Mouse (Mus musculus): ENCODE results near the gene Birc2. TPM values are rescaled to one million over a fixed set of nuclear protein-coding genes. Genes with fewer than 3 reads are reported as not detected.
A peak's percentile ranks its signal among the peaks of the same experiment; 100 is the strongest.

Birc2 gene
- polyA plus RNA-seq, 1 experiment from 2014 or later: 45.9 TPM

- DNase-seq (ENCODE audit: low spot score) (no peak), ATAC-seq (replicated peaks; ENCODE audit: insufficient number of reproducible peaks, low FRiP score, low TSS enrichment, low read depth) (no peak)
- Histone ChIP-seq H3K27me3 (ENCODE audit: control insufficient read depth, insufficient read depth, low read length) (no peaks in the 10 kb centered on the region), H3K9me3 (replicated peaks; ENCODE audit: control insufficient read depth, low read length) (no peaks in the 10 kb centered on the region), H3K4me3 (ENCODE audit: low read depth, low read length) (no peak overlapping the region), H3K4me1 (ENCODE audit: control insufficient read depth, insufficient read depth, low read length) (no peaks in the 10 kb centered on the region), H3K36me3 (replicated peaks; ENCODE audit: control insufficient read depth, insufficient read depth, low read depth, low read length) (no peaks in the 10 kb centered on the region), H3K4me2 (ENCODE audit: low read depth, low read length) (no peak overlapping the region), H3K27ac (replicated peaks; ENCODE audit: low read depth, low read length) (no peak overlapping the region), H3K9ac (replicated peaks; ENCODE audit: low read length) (no peak overlapping the region)
- 83% methylated on average over 7 of the region's 7 CpGs for WGBS
These were observed 50.8 kb downstream of the Birc2 start for GRCm38 (mm10) chr9:7786086-7786485.

- Histone ChIP-seq H3K9ac (replicated peaks; ENCODE audit: low read length) (no peak overlapping the region), H3K36me3 (replicated peaks; ENCODE audit: control insufficient read depth, insufficient read depth, low read depth, low read length) (no peaks in the 10 kb centered on the region), H3K27me3 (ENCODE audit: control insufficient read depth, insufficient read depth, low read length) (no peaks in the 10 kb centered on the region), H3K4me2 (ENCODE audit: low read depth, low read length) (no peak overlapping the region), H3K4me3 (ENCODE audit: low read depth, low read length) (no peak overlapping the region), H3K27ac (replicated peaks; ENCODE audit: low read depth, low read length) (no peak overlapping the region; the same call in 1 of the 2 replicates), H3K9me3 (replicated peaks; ENCODE audit: control insufficient read depth, low read length) (no peaks in the 10 kb centered on the region), H3K4me1 (ENCODE audit: control insufficient read depth, insufficient read depth, low read length) (no peaks in the 10 kb centered on the region)
- WGBS: 78% methylated on average over 3 of the region's 3 CpGs
- DNase-seq (ENCODE audit: low spot score): no peak
- ATAC-seq (replicated peaks; ENCODE audit: insufficient number of reproducible peaks, low FRiP score, low TSS enrichment, low read depth): no peak
These were observed 51.5 kb downstream of the Birc2 start for GRCm38 (mm10) chr9:7785396-7785795.

- Histone ChIP-seq H3K4me2 (ENCODE audit: low read depth, low read length) (no peak overlapping the region), H3K27me3 (ENCODE audit: control insufficient read depth, insufficient read depth, low read length) (no peaks in the 10 kb centered on the region), H3K36me3 (replicated peaks; ENCODE audit: control insufficient read depth, insufficient read depth, low read depth, low read length) (no peaks in the 10 kb centered on the region), H3K27ac (replicated peaks; ENCODE audit: low read depth, low read length) (no peak overlapping the region), H3K4me3 (ENCODE audit: low read depth, low read length) (no peak overlapping the region), H3K9ac (replicated peaks; ENCODE audit: low read length) (no peak overlapping the region), H3K4me1 (ENCODE audit: control insufficient read depth, insufficient read depth, low read length) (no peaks in the 10 kb centered on the region), H3K9me3 (replicated peaks; ENCODE audit: control insufficient read depth, low read length) (no peaks in the 10 kb centered on the region)
- ATAC-seq (replicated peaks; ENCODE audit: insufficient number of reproducible peaks, low FRiP score, low TSS enrichment, low read depth) (peak; percentile 59), DNase-seq (ENCODE audit: low spot score) (peak; percentile 54)
- 8% methylated on average over 1 of the region's 1 CpGs for WGBS
These were observed 52.2 kb downstream of the Birc2 start for GRCm38 (mm10) chr9:7784615-7785012.

GRCm38 (mm10) chr9:7783823-7784614 lies 52.8 kb downstream of the Birc2 start:
- peak; percentile 20; the same call in 1 of the 2 replicates for ATAC-seq (replicated peaks; ENCODE audit: insufficient number of reproducible peaks, low FRiP score, low TSS enrichment, low read depth)
- H3K27ac ChIP-seq (replicated peaks; ENCODE audit: low read depth, low read length): no peak overlapping the region

GRCm38 (mm10) chr9:7780250-7781150 lies 56.4 kb downstream of the Birc2 start:
- no peak overlapping the region for H3K4me2 ChIP-seq (ENCODE audit: low read depth, low read length)
- no peak overlapping the region for H3K4me3 ChIP-seq (ENCODE audit: low read depth, low read length)
- no peaks in the 10 kb centered on the region for H3K9me3 ChIP-seq (replicated peaks; ENCODE audit: control insufficient read depth, low read length)
- no peaks in the 10 kb centered on the region for H3K27me3 ChIP-seq (ENCODE audit: control insufficient read depth, insufficient read depth, low read length)
- no peaks in the 10 kb centered on the region for H3K36me3 ChIP-seq (replicated peaks; ENCODE audit: control insufficient read depth, insufficient read depth, low read depth, low read length)
- no peaks in the 10 kb centered on the region for H3K4me1 ChIP-seq (ENCODE audit: control insufficient read depth, insufficient read depth, low read length)
- DNase-seq (ENCODE audit: low spot score) (no peak), ATAC-seq (replicated peaks; ENCODE audit: insufficient number of reproducible peaks, low FRiP score, low TSS enrichment, low read depth) (no peak)
- WGBS: 91% methylated on average over 8 of the region's 8 CpGs
- H3K9ac ChIP-seq (replicated peaks; ENCODE audit: low read length): no peak overlapping the region
- H3K27ac ChIP-seq (replicated peaks; ENCODE audit: low read depth, low read length): no peak overlapping the region

More at GRCm38 (mm10) chr9:7783823-7784614, 52.8 kb downstream of the Birc2 start:
- H3K4me3 ChIP-seq (ENCODE audit: low read depth, low read length): no peak overlapping the region
- WGBS: 74% methylated on average over 15 of the region's 15 CpGs
- H3K9ac ChIP-seq (replicated peaks; ENCODE audit: low read length): no peak overlapping the region
- H3K27me3 ChIP-seq (ENCODE audit: control insufficient read depth, insufficient read depth, low read length): no peaks in the 10 kb centered on the region
- no peaks in the 10 kb centered on the region for H3K36me3 ChIP-seq (replicated peaks; ENCODE audit: control insufficient read depth, insufficient read depth, low read depth, low read length)
- H3K4me1 ChIP-seq (ENCODE audit: control insufficient read depth, insufficient read depth, low read length): no peaks in the 10 kb centered on the region
- H3K9me3 ChIP-seq (replicated peaks; ENCODE audit: control insufficient read depth, low read length): no peaks in the 10 kb centered on the region
- H3K4me2 ChIP-seq (ENCODE audit: low read depth, low read length): no peak overlapping the region
- no peak for DNase-seq (ENCODE audit: low spot score)

- ATAC-seq (replicated peaks; ENCODE audit: insufficient number of reproducible peaks, low FRiP score, low TSS enrichment, low read depth): no peak
- H3K36me3 ChIP-seq (replicated peaks; ENCODE audit: control insufficient read depth, insufficient read depth, low read depth, low read length): no peaks in the 10 kb centered on the region
- no peaks in the 10 kb centered on the region for H3K4me1 ChIP-seq (ENCODE audit: control insufficient read depth, insufficient read depth, low read length)
- no peak overlapping the region for H3K4me3 ChIP-seq (ENCODE audit: low read depth, low read length)
- H3K27ac ChIP-seq (replicated peaks; ENCODE audit: low read depth, low read length): no peak overlapping the region
- no peak overlapping the region for H3K9ac ChIP-seq (replicated peaks; ENCODE audit: low read length)
- WGBS: 90% methylated on average over 4 of the region's 4 CpGs
- H3K27me3 ChIP-seq (ENCODE audit: control insufficient read depth, insufficient read depth, low read length): no peaks in the 10 kb centered on the region
- no peak overlapping the region for H3K4me2 ChIP-seq (ENCODE audit: low read depth, low read length)
- H3K9me3 ChIP-seq (replicated peaks; ENCODE audit: control insufficient read depth, low read length): no peaks in the 10 kb centered on the region
- no peak for DNase-seq (ENCODE audit: low spot score)
These were observed 57.1 kb downstream of the Birc2 start for GRCm38 (mm10) chr9:7779786-7780185.

- no peaks in the 10 kb centered on the region for H3K4me1 ChIP-seq (ENCODE audit: control insufficient read depth, insufficient read depth, low read length)
- DNase-seq (ENCODE audit: low spot score) (no peak), ATAC-seq (replicated peaks; ENCODE audit: insufficient number of reproducible peaks, low FRiP score, low TSS enrichment, low read depth) (no peak; the same call in 1 of the 2 replicates)
- no peak overlapping the region for H3K4me3 ChIP-seq (ENCODE audit: low read depth, low read length)
- no peaks in the 10 kb centered on the region for H3K9me3 ChIP-seq (replicated peaks; ENCODE audit: control insufficient read depth, low read length)
- no peak overlapping the region for H3K9ac ChIP-seq (replicated peaks; ENCODE audit: low read length)
- 71% methylated on average over 7 of the region's 7 CpGs for WGBS
- H3K36me3 ChIP-seq (replicated peaks; ENCODE audit: control insufficient read depth, insufficient read depth, low read depth, low read length): 0 out of 2 replicates have a peak, but pooled peaks cover under 1% of the 10 kb centered on the region
- no peaks in the 10 kb centered on the region for H3K27me3 ChIP-seq (ENCODE audit: control insufficient read depth, insufficient read depth, low read length)
- no peak overlapping the region for H3K4me2 ChIP-seq (ENCODE audit: low read depth, low read length)
- H3K27ac ChIP-seq (replicated peaks; ENCODE audit: low read depth, low read length): no peak overlapping the region
These were observed 58.1 kb downstream of the Birc2 start for GRCm38 (mm10) chr9:7778771-7779170.

GRCm38 (mm10) chr9:7777652-7778051 lies 59.2 kb downstream of the Birc2 start:
- Histone ChIP-seq H3K27me3 (ENCODE audit: control insufficient read depth, insufficient read depth, low read length) (no peaks in the 10 kb centered on the region), H3K4me1 (ENCODE audit: control insufficient read depth, insufficient read depth, low read length) (no peaks in the 10 kb centered on the region), H3K36me3 (replicated peaks; ENCODE audit: control insufficient read depth, insufficient read depth, low read depth, low read length) (0 out of 2 replicates have a peak, but pooled peaks cover 3% of the 10 kb centered on the region), H3K27ac (replicated peaks; ENCODE audit: low read depth, low read length) (no peak overlapping the region), H3K9me3 (replicated peaks; ENCODE audit: control insufficient read depth, low read length) (no peaks in the 10 kb centered on the region), H3K4me3 (ENCODE audit: low read depth, low read length) (no peak overlapping the region), H3K9ac (replicated peaks; ENCODE audit: low read length) (no peak overlapping the region), H3K4me2 (ENCODE audit: low read depth, low read length) (no peak overlapping the region)
- ATAC-seq (replicated peaks; ENCODE audit: insufficient number of reproducible peaks, low FRiP score, low TSS enrichment, low read depth) (no peak), DNase-seq (ENCODE audit: low spot score) (no peak)
- WGBS: 80% methylated on average over 1 of the region's 1 CpGs
